Mouse (Mus musculus) hindbrain, embryonic 12.5 days (tissue): Measurements from ENCODE around the gene Emc8. TPM values are rescaled to one million over a fixed set of nuclear protein-coding genes. Genes with fewer than 3 reads are reported as not detected.
A peak's percentile ranks its signal among the peaks of the same experiment; 100 is the strongest.

ENCODE experiments used
- ATAC-seq: fragments of 200-750 bp; cut with Nextera tagmentation; 2 replicates; pipeline ENCODE4 v1.8.0; 2017; ENCODE audit warnings: moderate TSS enrichment; ENCODE audit not compliant: low FRiP score
- H3K27ac ChIP-seq: fragments of 300-500 bp; sonication (generic); 2 replicates; pipeline ENCODE4 v1.5.1; 2016; ENCODE audit warnings: mild to moderate bottlenecking
- H3K27me3 ChIP-seq: fragments of 300-500 bp; sonication (generic); 2 replicates; pipeline ENCODE4 v1.6.1; 2016; ENCODE audit warnings: mild to moderate bottlenecking
- H3K36me3 ChIP-seq: fragments of 300-500 bp; sonication (generic); 2 replicates; pipeline ENCODE4 v1.6.1; 2016; ENCODE audit warnings: mild to moderate bottlenecking
- H3K4me1 ChIP-seq: fragments of 300-500 bp; sonication (generic); 2 replicates; pipeline ENCODE4 v1.6.1; 2016
- H3K4me2 ChIP-seq: fragments of 300-500 bp; sonication (generic); replicated peaks from 2 replicates; pipeline ENCODE4 v1.6.1; 2016; ENCODE audit warnings: mild to moderate bottlenecking
- H3K4me3 ChIP-seq: fragments of 300-500 bp; sonication (generic); 2 replicates; pipeline ENCODE4 v1.5.1; 2016; ENCODE audit warnings: mild to moderate bottlenecking
- H3K9ac ChIP-seq: fragments of 300-500 bp; sonication (generic); 2 replicates; pipeline ENCODE4 v1.6.1; 2016; ENCODE audit warnings: mild to moderate bottlenecking, moderate library complexity
- H3K9me3 ChIP-seq: fragments of 300-500 bp; sonication (generic); replicated peaks from 2 replicates; pipeline ENCODE4 v1.6.1; 2016; ENCODE audit warnings: mild to moderate bottlenecking
- WGBS: fragments of 180-500 bp; shearing (Covaris S2); methylation state at CpG from one replicate; pipeline ENCODE4 v1.1.7; 2016; 5-methylcytosine and 5-hydroxymethylcytosine counted together
- polyA plus RNA-seq: library from polyadenylated mRNA; unstranded; fragments of >200 nt; fragmentation: Nextera tagmentation; extraction: Ambion mirVana; gene quantifications from 2 replicates; pipeline ENCODE4 v1.2.1, GENCODE M21; 2016

Gene Emc8
- polyA plus RNA-seq, 1 experiment from 2014 or later: 194 TPM

DNA sequence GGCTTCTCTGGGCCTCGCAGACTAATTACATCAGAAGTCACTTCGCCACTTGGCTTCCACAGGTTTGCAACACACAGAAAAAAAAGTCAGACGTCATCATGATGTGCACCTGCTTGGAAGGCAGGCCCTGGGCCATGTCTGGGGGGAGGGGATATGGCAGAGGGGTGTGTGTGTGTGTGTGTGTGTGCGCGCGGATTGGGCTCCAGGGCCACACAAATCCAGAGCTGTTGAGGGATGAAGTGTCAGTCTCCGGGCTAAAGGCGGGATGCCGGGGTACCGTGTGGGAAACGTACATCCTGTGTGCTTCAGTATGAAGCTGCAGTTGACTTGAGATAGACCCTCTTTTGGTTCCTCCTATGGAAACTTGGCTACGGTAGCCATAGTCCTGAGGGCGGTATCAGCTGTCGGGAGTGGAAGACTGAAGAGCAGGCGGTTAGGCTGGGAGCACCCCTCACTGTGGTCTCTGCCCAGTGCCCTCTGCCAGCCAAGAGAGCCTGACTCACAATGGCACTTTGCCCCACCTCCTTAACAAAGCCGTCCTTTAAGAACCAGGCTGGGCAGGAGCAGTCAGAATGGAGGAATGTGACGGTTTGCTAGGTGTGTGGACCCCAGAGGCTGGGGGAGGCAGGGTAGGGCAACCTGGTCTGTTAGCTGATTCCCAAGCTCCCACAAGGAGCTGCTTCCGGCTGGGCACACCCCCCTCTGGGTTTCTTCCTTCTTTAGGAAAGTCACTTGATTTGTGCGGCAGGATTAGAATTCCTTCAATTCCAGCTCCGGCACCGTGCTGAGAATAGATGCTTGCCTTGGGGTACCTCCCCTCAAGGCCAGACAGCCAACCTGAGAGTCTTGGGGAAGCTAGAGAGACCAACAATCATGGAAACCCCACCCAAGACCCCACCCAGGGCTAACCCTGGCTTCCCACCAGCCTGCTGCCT is 36.7 kb downstream of the Emc8 start:
- WGBS: 78% methylated on average over 21 of the region's 21 CpGs
- Histone ChIP-seq H3K27ac (no peak overlapping the region), H3K4me2 (no peak overlapping the region), H3K27me3 (peaks cover 40% of the 10 kb centered on the region), H3K9me3 (no peaks in the 10 kb centered on the region), H3K4me1 (peaks cover 17% of the 10 kb centered on the region), H3K4me3 (no peak overlapping the region), H3K36me3 (no peaks in the 10 kb centered on the region), H3K9ac (no peak overlapping the region)
- no peak for ATAC-seq

DNA sequence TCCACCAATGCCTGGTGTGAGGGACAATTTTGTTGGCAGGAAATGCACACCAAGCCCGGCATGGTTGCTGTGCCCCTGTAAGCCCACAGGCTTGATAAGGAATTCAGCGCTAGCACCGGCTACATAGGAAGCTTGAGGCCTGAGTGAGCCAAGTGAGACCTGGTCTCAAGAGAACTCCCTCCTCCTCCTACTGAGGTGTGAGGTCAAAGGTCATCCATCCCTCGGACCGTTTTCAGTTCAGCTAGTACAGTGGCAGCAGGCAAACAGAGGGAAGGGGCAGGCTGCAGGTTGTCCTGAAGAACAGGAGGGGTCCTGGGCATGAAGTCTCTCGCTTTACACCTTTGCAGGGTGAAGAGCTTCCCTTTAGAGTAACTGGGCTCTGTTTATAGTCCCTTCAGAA is 37.5 kb downstream of the Emc8 start:
- no peak overlapping the region for H3K4me2 ChIP-seq
- H3K36me3 ChIP-seq: no peaks in the 10 kb centered on the region
- ATAC-seq: no peak
- peaks cover 17% of the 10 kb centered on the region for H3K4me1 ChIP-seq
- no peaks in the 10 kb centered on the region for H3K9me3 ChIP-seq
- no peak overlapping the region for H3K27ac ChIP-seq
- peaks cover 34% of the 10 kb centered on the region for H3K27me3 ChIP-seq
- WGBS: 52% methylated on average over 6 of the region's 6 CpGs
- no peak overlapping the region for H3K9ac ChIP-seq
- H3K4me3 ChIP-seq: no peak overlapping the region

- WGBS: 28% methylated on average over 5 of the region's 5 CpGs
- no peaks in the 10 kb centered on the region for H3K9me3 ChIP-seq
- H3K9ac ChIP-seq: no peak overlapping the region
- ATAC-seq: no peak
- no peak overlapping the region for H3K4me3 ChIP-seq
- no peaks in the 10 kb centered on the region for H3K36me3 ChIP-seq
- no peak overlapping the region for H3K4me2 ChIP-seq
- peaks cover 17% of the 10 kb centered on the region for H3K4me1 ChIP-seq
- peaks cover 29% of the 10 kb centered on the region for H3K27me3 ChIP-seq
- H3K27ac ChIP-seq: no peak overlapping the region
Measured at GRCm38 (mm10) chr8:120630031-120630430, 38.3 kb downstream of the Emc8 start.

DNA sequence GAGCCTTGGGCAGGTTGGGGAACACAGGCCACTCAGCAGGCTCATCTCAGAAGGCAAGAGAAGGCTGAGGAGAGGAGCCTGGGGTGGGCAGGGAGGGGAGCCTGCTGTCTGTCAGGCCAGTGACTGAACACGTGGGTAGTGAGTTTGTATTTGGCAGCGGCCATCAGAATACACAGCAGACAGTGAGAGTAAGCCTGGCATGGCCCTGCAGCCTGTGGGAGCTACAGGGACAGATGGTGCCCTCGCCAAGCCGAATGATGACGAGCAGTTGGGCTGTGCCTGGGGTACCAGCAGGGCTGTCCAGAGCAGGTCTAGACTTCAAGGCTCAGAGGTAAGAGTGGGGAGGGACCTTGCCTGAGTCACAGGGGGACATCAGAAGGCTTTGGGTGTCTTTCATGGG is 41.1 kb downstream of the Emc8 start:
- H3K4me2 ChIP-seq: no peak overlapping the region
- H3K9ac ChIP-seq: no peak overlapping the region
- H3K27ac ChIP-seq: no peak overlapping the region
- 0 out of 2 replicates have a peak, but pooled peaks cover 3% of the 10 kb centered on the region for H3K27me3 ChIP-seq
- H3K4me1 ChIP-seq: peaks cover 3% of the 10 kb centered on the region; the same call in 1 of the 2 replicates
- WGBS: 83% methylated on average over 5 of the region's 5 CpGs
- no peaks in the 10 kb centered on the region for H3K36me3 ChIP-seq
- H3K4me3 ChIP-seq: no peak overlapping the region
- H3K9me3 ChIP-seq: no peaks in the 10 kb centered on the region
- no peak for ATAC-seq

GRCm38 (mm10) chr8:120626461-120626860 is 41.9 kb downstream of the Emc8 start:
- Histone ChIP-seq H3K9ac (no peak overlapping the region), H3K4me3 (no peak overlapping the region), H3K4me1 (peaks cover 10% of the 10 kb centered on the region), H3K27me3 (0 out of 2 replicates have a peak, but pooled peaks cover 3% of the 10 kb centered on the region), H3K4me2 (no peak overlapping the region), H3K36me3 (no peaks in the 10 kb centered on the region), H3K27ac (no peak overlapping the region), H3K9me3 (no peaks in the 10 kb centered on the region)
- 65% methylated on average over 11 of the region's 11 CpGs for WGBS
- no peak for ATAC-seq

DNA sequence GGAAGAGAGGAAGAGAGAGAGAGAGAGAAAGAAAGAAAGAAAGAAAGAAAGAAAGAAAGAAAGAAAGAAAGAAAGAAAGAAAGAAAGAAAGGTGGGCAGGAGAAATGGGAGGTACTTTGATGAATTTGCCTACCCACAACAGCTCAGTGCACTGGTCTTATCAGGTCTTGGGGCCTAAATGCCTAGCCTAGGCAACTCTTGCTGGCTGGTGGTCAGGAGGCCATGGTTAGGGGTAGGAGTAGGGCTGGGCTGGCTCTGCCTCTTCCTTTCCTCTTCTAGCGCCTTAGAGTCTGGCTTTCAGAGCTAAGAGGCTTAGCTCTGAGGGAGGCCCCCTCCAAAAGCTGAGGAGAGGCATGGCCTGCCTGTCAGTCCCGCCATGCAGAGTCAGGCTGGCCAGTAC is 44.8 kb downstream of the Emc8 start:
- H3K9me3 ChIP-seq: no peaks in the 10 kb centered on the region
- no peak overlapping the region for H3K27ac ChIP-seq
- no peak overlapping the region for H3K4me2 ChIP-seq
- H3K4me1 ChIP-seq: peaks cover 11% of the 10 kb centered on the region
- ATAC-seq: no peak
- no peak overlapping the region for H3K9ac ChIP-seq
- no peaks in the 10 kb centered on the region for H3K36me3 ChIP-seq
- 29% methylated on average over 2 of the region's 2 CpGs for WGBS
- no peaks in the 10 kb centered on the region for H3K27me3 ChIP-seq
- H3K4me3 ChIP-seq: no peak overlapping the region

- Histone ChIP-seq H3K27ac (no peak overlapping the region), H3K9me3 (no peaks in the 10 kb centered on the region)
- ATAC-seq: no peak
Measured at GRCm38 (mm10) chr8:120622161-120622560, 46.2 kb downstream of the Emc8 start.

GRCm38 (mm10) chr8:120620441-120620840 is 47.9 kb downstream of the Emc8 start:
- no peak overlapping the region for H3K4me2 ChIP-seq
- peaks cover 36% of the 10 kb centered on the region for H3K4me1 ChIP-seq
- 54% methylated on average over 7 of the region's 7 CpGs for WGBS
- H3K27ac ChIP-seq: no peak overlapping the region
- no peak overlapping the region for H3K9ac ChIP-seq
- no peaks in the 10 kb centered on the region for H3K27me3 ChIP-seq
- no peak overlapping the region for H3K4me3 ChIP-seq
- H3K36me3 ChIP-seq: no peaks in the 10 kb centered on the region
- no peaks in the 10 kb centered on the region for H3K9me3 ChIP-seq
- no peak for ATAC-seq

More at GRCm38 (mm10) chr8:120622161-120622560, 46.2 kb downstream of the Emc8 start:
- H3K36me3 ChIP-seq: no peaks in the 10 kb centered on the region
- H3K9ac ChIP-seq: no peak overlapping the region
- WGBS: 79% methylated on average over 14 of the region's 14 CpGs
- H3K4me1 ChIP-seq: peaks cover 20% of the 10 kb centered on the region
- H3K4me3 ChIP-seq: no peak overlapping the region
- H3K27me3 ChIP-seq: no peaks in the 10 kb centered on the region
- H3K4me2 ChIP-seq: no peak overlapping the region

DNA sequence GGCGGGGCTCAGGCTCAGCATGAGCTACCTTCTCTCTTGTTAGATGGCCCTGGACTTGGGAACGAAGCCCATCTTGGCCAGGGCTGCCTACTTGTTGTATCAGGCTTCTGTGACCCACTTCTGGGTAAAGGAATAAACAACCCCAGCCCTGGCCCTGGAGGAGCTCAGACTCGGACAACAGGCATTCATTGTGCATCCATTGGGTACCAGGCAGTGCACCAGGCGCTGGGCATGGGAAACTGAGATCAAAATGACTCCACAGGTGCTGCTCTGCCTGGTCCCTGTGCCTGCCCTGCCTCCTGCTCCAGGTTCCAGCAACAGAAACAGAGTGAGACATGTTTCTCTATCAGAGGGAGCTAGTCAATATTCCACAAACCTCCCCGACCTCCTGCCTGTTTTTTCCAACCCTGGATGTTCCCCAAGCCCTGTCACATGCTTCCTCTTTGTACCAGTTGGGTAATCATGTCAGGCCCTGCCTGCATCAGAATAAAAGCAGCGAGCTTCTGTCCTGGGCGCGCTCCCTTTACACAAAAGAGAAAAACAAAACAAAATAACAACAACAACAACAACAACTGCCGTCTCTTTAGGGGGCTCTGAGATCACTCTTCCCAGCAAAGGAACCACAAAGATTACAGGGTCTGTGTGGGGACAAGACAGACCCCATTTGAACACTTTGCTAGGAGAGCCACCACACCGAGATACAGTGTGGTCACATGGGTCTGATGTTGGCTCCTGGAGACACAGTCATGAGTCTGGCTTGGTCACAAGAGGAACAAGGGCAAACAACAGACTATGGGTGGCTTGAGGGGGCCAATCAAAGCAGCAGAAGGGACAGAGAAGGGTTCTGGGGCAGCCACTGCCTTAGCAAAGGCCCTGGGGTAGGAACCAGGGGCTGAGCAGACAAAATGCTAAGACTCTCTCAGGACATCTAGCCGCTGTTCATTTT is 48.9 kb downstream of the Emc8 start:
- H3K9me3 ChIP-seq: no peaks in the 10 kb centered on the region
- no peak overlapping the region for H3K4me2 ChIP-seq
- H3K4me1 ChIP-seq: peaks cover 37% of the 10 kb centered on the region
- no peak overlapping the region for H3K27ac ChIP-seq
- H3K36me3 ChIP-seq: no peaks in the 10 kb centered on the region
- no peak for ATAC-seq
- no peak overlapping the region for H3K9ac ChIP-seq
- 73% methylated on average over 11 of the region's 11 CpGs for WGBS
- no peak overlapping the region for H3K4me3 ChIP-seq
- no peaks in the 10 kb centered on the region for H3K27me3 ChIP-seq

GRCm38 (mm10) chr8:120618110-120618509 is 50.3 kb downstream of the Emc8 start:
- under 1% methylated on average over 6 of the region's 6 CpGs for WGBS
- H3K4me2 ChIP-seq: peak overlapping the region; percentile 30; the same call in 1 of the 2 replicates
- H3K9ac ChIP-seq: 0 out of 2 replicates have a peak overlapping the region, but pooled peaks have one; percentile 23
- H3K4me3 ChIP-seq: no peak overlapping the region
- no peaks in the 10 kb centered on the region for H3K36me3 ChIP-seq
- H3K27me3 ChIP-seq: no peaks in the 10 kb centered on the region
- H3K27ac ChIP-seq: peak overlapping the region; percentile 81
- peaks cover 34% of the 10 kb centered on the region for H3K4me1 ChIP-seq
- no peaks in the 10 kb centered on the region for H3K9me3 ChIP-seq
- peak; percentile 29 for ATAC-seq

DNA sequence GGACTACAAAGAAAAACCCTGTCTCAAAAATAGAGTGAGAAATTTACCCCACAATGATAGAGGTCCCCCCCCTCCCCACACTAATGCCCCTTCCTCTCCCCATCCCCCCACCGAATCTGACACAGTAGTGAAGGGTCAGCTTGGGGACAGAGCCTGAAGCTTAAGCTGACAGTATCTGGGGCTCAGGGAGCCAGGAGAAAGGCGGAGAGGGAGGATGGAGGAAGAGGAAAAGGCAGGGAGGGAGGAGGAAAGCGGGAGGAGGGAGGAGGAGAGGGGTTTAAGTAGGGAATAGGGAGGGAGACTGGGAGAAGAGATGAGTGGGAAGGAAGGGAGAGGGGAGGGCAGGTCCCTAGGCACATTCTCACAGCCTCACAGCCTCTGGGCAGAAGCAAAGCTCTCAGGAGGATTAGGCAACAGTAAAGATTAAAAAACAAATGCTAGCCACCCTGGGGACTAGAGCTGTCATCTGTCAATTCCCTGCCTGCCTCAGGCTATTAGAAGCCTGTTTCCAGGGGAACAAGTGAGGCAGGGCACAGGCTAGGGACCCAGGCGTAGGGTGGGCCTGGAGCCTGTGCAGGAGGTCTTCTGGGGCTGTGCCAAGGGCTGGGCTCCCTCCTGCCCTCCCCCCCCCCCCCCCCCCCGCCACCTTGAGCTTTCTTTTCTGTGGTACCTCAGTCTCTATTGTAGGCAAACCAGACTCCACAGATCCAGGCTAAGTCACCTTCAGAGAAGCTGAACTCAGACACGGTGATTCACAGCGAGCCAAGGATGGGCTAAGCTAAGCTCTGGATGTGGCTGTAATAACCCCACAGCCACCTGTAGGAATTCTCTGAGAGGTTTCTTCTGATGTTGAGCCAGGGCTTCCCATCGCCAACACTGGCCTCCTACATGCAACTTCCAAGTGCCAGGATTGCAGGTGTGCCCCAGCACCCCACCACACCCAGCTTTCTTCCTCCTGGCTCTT is 51.4 kb downstream of the Emc8 start:
- 25% methylated on average over 7 of the region's 8 CpGs for whole genome bisulfite sequencing
- peak overlapping the region; percentile 43; the same call in 1 of the 2 replicates for H3K9ac ChIP-seq
- H3K9me3 ChIP-seq: no peaks in the 10 kb centered on the region
- no peaks in the 10 kb centered on the region for H3K27me3 ChIP-seq
- peaks cover 32% of the 10 kb centered on the region for H3K4me1 ChIP-seq
- H3K27ac ChIP-seq: peak overlapping the region; percentile 83
- ATAC-seq: peak; percentile 75
- H3K36me3 ChIP-seq: no peaks in the 10 kb centered on the region
- H3K4me3 ChIP-seq: no peak overlapping the region
- no peak overlapping the region for H3K4me2 ChIP-seq
